Mouse (Mus musculus) liver, adult (tissue): ENCODE data around the gene Actrt3.
A peak's percentile ranks its signal among the peaks of the same experiment; 100 is the strongest.

ENCODE experiments used
- GATA4 ChIP-seq: IDR thresholded peaks from 2 replicates; pipeline ENCODE4 v1.6.1; 2014; ENCODE audit warnings: mild to moderate bottlenecking, low read length; ENCODE audit not compliant: insufficient replicate concordance

Gene Actrt3

GRCm38 (mm10) chr3:30595111-30595832 is 4.5 kb downstream of the Actrt3 start:
- TF ChIP-seq GATA4 = no peak

- TF ChIP-seq GATA4 = no peak
Observed at GRCm38 (mm10) chr3:30593719-30594485, 5.8 kb downstream of the Actrt3 start.

GRCm38 (mm10) chr3:30592418-30592853 is 7.3 kb downstream of the Actrt3 start:
- peak; percentile 46; the same call in 1 of the 2 replicates for TF ChIP-seq GATA4

GRCm38 (mm10) chr3:30588865-30589264 is 10.9 kb downstream of the Actrt3 start:
- TF ChIP-seq GATA4 = no peak

GRCm38 (mm10) chr3:30573549-30573948 is 26.2 kb downstream of the Actrt3 start:
- TF ChIP-seq GATA4 = no peak

- no peak for TF ChIP-seq GATA4
Observed at GRCm38 (mm10) chr3:30560677-30561314, 38.9 kb downstream of the Actrt3 start.

GRCm38 (mm10) chr3:30553741-30554140 is 46.0 kb downstream of the Actrt3 start:
- no peak for TF ChIP-seq GATA4

- TF ChIP-seq GATA4 = no peak
Observed at GRCm38 (mm10) chr3:30550218-30550617, 49.5 kb downstream of the Actrt3 start.

- TF ChIP-seq GATA4 = no peak
Observed at GRCm38 (mm10) chr3:30548928-30549327, 50.8 kb downstream of the Actrt3 start.

- TF ChIP-seq GATA4 = no peak
Observed at GRCm38 (mm10) chr3:30547908-30548307, 51.8 kb downstream of the Actrt3 start, which contains the start of gene Mecom. Mecom (minus strand) TSS chr3:30548008.
